Comparison of ENCODE assay signal across 14 mouse cellular contexts in genomic region chr1:132469519-132469918, GRCm38 (mm10). TPM values are rescaled to one million over a fixed set of nuclear protein-coding genes. Genes with fewer than 3 reads are reported as not detected.
DNase-seq lines count a peak whose midpoint lies in the region; ATAC-seq and TF ChIP-seq lines count a peak whose summit lies in the region.
"Had no signal": no experiment of that assay in that cellular context is flagged by ENCODE, and none has a peak within 500 bp of the region (broad histone marks: within the 10 kb centered on the region; RNA-seq: fewer than 3 reads in every experiment).

No protein-coding gene starts in this region.

- H3K36me3 ChIP-seq in heart, embryonic 13.5 days: peaks cover 24% of the 10 kb centered on the region
- H3K36me3 ChIP-seq in heart, embryonic 10.5 days: peaks cover 16% of the 10 kb centered on the region
- no peaks in the 10 kb centered on the region for H3K36me3 ChIP-seq in liver, embryonic 14.5 days (replicated peaks; ENCODE audit: control insufficient read depth, insufficient read depth, low read depth)
- H3K36me3 ChIP-seq: lung, embryonic 15.5 days had no signal

- no peak overlapping the region for H3K4me2 ChIP-seq in heart, embryonic 13.5 days
- no peak overlapping the region for H3K4me2 ChIP-seq in liver, embryonic 14.5 days (ENCODE audit: low read depth)
- H3K4me2 ChIP-seq: kidney, embryonic 15.5 days; lung, embryonic 15.5 days; neural tube, embryonic 12.5 days had no signal

- TF ChIP-seq CTCF in liver, embryonic 14.5 days (IDR thresholded peaks at IDR 0.05; ENCODE audit: low read depth): peak; percentile 25
- TF ChIP-seq CTCF in left cerebral cortex, adult 2 months (IDR thresholded peaks at IDR 0.05): no peak; the same call in none of the 2 replicates

- no peak for TF ChIP-seq EP300 in liver, embryonic 14.5 days (IDR thresholded peaks at IDR 0.05; ENCODE audit: low read depth)

- ATAC-seq in heart, embryonic 13.5 days (ENCODE audit: extremely low read depth, insufficient number of reproducible peaks, low FRiP score, low TSS enrichment): no peak
- no peak for ATAC-seq in liver, embryonic 14.5 days (ENCODE audit: insufficient read depth)
- ATAC-seq in megakaryocyte-erythroid progenitor cell, adult 5-6 weeks (replicated peaks; ENCODE audit: low FRiP score, low TSS enrichment, poor library complexity, severe bottlenecking): 0 out of 2 replicates have a peak, but pooled peaks have one; percentile 13

- H3K9ac ChIP-seq in heart, embryonic 13.5 days: no peak overlapping the region
- H3K9ac ChIP-seq in liver, embryonic 14.5 days (replicated peaks): no peak overlapping the region
- H3K9ac ChIP-seq: kidney, embryonic 15.5 days; lung, embryonic 15.5 days; neural tube, embryonic 12.5 days had no signal

- intact Hi-C loops in left cerebral cortex, adult 2 months (cut with DNase I): no loop called here

- H3K9me3 ChIP-seq in heart, embryonic 13.5 days: no peaks in the 10 kb centered on the region
- no peaks in the 10 kb centered on the region for H3K9me3 ChIP-seq in heart, embryonic 10.5 days
- no peaks in the 10 kb centered on the region for H3K9me3 ChIP-seq in liver, embryonic 14.5 days (ENCODE audit: control insufficient read depth, low read length)
- H3K9me3 ChIP-seq: kidney, embryonic 15.5 days; limb, embryonic 10.5 days; lung, embryonic 15.5 days; neural tube, embryonic 12.5 days had no signal

- DNase-seq in heart, embryonic 10.5 days (ENCODE audit: low spot score): no peak
- no peak for DNase-seq in liver, embryonic 14.5 days (ENCODE audit: low read depth in 3 of 3, low spot score in 3 of 3)
- DNase-seq in liver (no peak), ES-CJ7 (ENCODE audit: low read depth, low spot score) (peak; percentile 83)
- DNase-seq in thymus, postnatal 25 days: no peak
- DNase-seq in left cerebral cortex, adult 2 months (ENCODE audit: extremely low spot score in 1 of 2, low spot score in 2 of 2): no peak
- DNase-seq: midbrain, embryonic 14.5 days; right cerebral cortex, adult 18-20 months had no signal

- H3K27me3 ChIP-seq in heart, embryonic 13.5 days (replicated peaks): no peaks in the 10 kb centered on the region
- no peaks in the 10 kb centered on the region for H3K27me3 ChIP-seq in heart, embryonic 10.5 days (ENCODE audit: insufficient read depth, poor library complexity, severe bottlenecking)
- no peaks in the 10 kb centered on the region for H3K27me3 ChIP-seq in liver, embryonic 14.5 days (ENCODE audit: control insufficient read depth, insufficient read depth, low read length)
- H3K27me3 ChIP-seq: kidney, embryonic 15.5 days; lung, embryonic 15.5 days; neural tube, embryonic 12.5 days had no signal

- WGBS in heart, embryonic 13.5 days: 91% methylated on average over 7 of the region's 7 CpGs
- 93% methylated on average over 7 of the region's 7 CpGs for WGBS in heart, embryonic 10.5 days
- WGBS in liver, embryonic 14.5 days (ENCODE audit: insufficient replicate concordance): 82% methylated on average over 7 of the region's 7 CpGs

- no peak overlapping the region for H3K4me3 ChIP-seq in heart, embryonic 13.5 days
- no peak overlapping the region for H3K4me3 ChIP-seq in heart, embryonic 10.5 days
- no peak overlapping the region for H3K4me3 ChIP-seq in liver, embryonic 14.5 days (ENCODE audit: insufficient read depth in 1 of 2, low read depth in 2 of 2, low read length in 2 of 2)
- H3K4me3 ChIP-seq in left cerebral cortex, adult 2 months: no peak overlapping the region
- H3K4me3 ChIP-seq: kidney, embryonic 15.5 days; limb, embryonic 10.5 days; lung, embryonic 15.5 days; neural tube, embryonic 12.5 days had no signal

- H3K27ac ChIP-seq in heart, embryonic 13.5 days (replicated peaks): peak overlapping the region; percentile 48
- H3K27ac ChIP-seq in heart, embryonic 10.5 days: no peak overlapping the region
- no peak overlapping the region for H3K27ac ChIP-seq in liver, embryonic 14.5 days
- no peak overlapping the region for H3K27ac ChIP-seq in left cerebral cortex, adult 2 months
- H3K27ac ChIP-seq: kidney, embryonic 15.5 days; limb, embryonic 10.5 days; lung, embryonic 15.5 days; neural tube, embryonic 12.5 days had no signal

- H3K4me1 ChIP-seq in heart, embryonic 13.5 days: peaks cover 14% of the 10 kb centered on the region
- peaks cover 11% of the 10 kb centered on the region; the same call in 1 of the 2 replicates for H3K4me1 ChIP-seq in heart, embryonic 10.5 days
- 0 out of 4 replicates have a peak, but pooled peaks cover 0 to 2% of the 10 kb centered on the region in 2 experiments for H3K4me1 ChIP-seq in liver, embryonic 14.5 days (replicated peaks; ENCODE audit: control insufficient read depth in 2 of 2, insufficient read depth in 2 of 2, low read length in 1 of 2)
- H3K4me1 ChIP-seq: limb, embryonic 10.5 days; neural tube, embryonic 12.5 days had no signal

RNA-seq across cellular contexts. Expression of gene Rbbp5, which starts 7.6 kb away (rescaled TPM):
- 24.5 and 27.5 TPM in 2 replicates for polyA plus RNA-seq in heart, embryonic 13.5 days (2015; fragmentation: Nextera tagmentation; extraction: Ambion mirVana)
- polyA plus RNA-seq in heart, embryonic 10.5 days (2016; fragmentation: Nextera tagmentation; extraction: Ambion mirVana): 33.2 and 43.6 TPM in 2 replicates
- 13.0 and 16.3 TPM in 2 replicates for polyA plus RNA-seq in liver, embryonic 14.5 days (2012; rRNA removed)
- 19.9 and 20.0 TPM in 2 replicates for polyA plus RNA-seq in liver, embryonic 14.5 days (2014; fragmentation: Nextera tagmentation; extraction: Ambion mirVana)
- 48.7 and 52.0 TPM in 2 replicates for total RNA-seq in megakaryocyte-erythroid progenitor cell, adult 5-6 weeks (2014; fragmentation: Nextera tagmentation)
- total RNA-seq in megakaryocyte-erythroid progenitor cell, adult 5-6 weeks (2017): 81.3 and 83.9 TPM in 2 replicates
- total RNA-seq in left cerebral cortex, adult 2 months (2021): 10 to 100 TPM; 55.1 to 62.5 TPM

RNA-seq across cellular contexts. Expression of gene Tmem81, which starts 36.5 kb away (rescaled TPM):
- polyA plus RNA-seq in heart, embryonic 13.5 days (2015; fragmentation: Nextera tagmentation; extraction: Ambion mirVana): 0.73 and 0.78 TPM in 2 replicates
- polyA plus RNA-seq in heart, embryonic 10.5 days (2016; fragmentation: Nextera tagmentation; extraction: Ambion mirVana): 1.2 and 1.3 TPM in 2 replicates
- polyA plus RNA-seq in liver, embryonic 14.5 days (2012; rRNA removed): 1.1 and 1.3 TPM in 2 replicates
- 0.66 and 0.88 TPM in 2 replicates for polyA plus RNA-seq in liver, embryonic 14.5 days (2014; fragmentation: Nextera tagmentation; extraction: Ambion mirVana)
- 8.0 and 11.4 TPM in 2 replicates for total RNA-seq in megakaryocyte-erythroid progenitor cell, adult 5-6 weeks (2014; fragmentation: Nextera tagmentation)
- total RNA-seq in megakaryocyte-erythroid progenitor cell, adult 5-6 weeks (2017): 2.3 and 7.4 TPM in 2 replicates
- total RNA-seq in left cerebral cortex, adult 2 months (2021): 1 to 10 TPM; 3.9 to 4.4 TPM

RNA-seq across cellular contexts. Expression of gene Dstyk, which starts 52.2 kb away (rescaled TPM):
- polyA plus RNA-seq in heart, embryonic 13.5 days (2015; fragmentation: Nextera tagmentation; extraction: Ambion mirVana): 8.5 and 9.1 TPM in 2 replicates
- 10.6 and 10.8 TPM in 2 replicates for polyA plus RNA-seq in heart, embryonic 10.5 days (2016; fragmentation: Nextera tagmentation; extraction: Ambion mirVana)
- 3.3 and 4.0 TPM in 2 replicates for polyA plus RNA-seq in liver, embryonic 14.5 days (2012; rRNA removed)
- 3.6 TPM in 2 replicates for polyA plus RNA-seq in liver, embryonic 14.5 days (2014; fragmentation: Nextera tagmentation; extraction: Ambion mirVana)
- total RNA-seq in megakaryocyte-erythroid progenitor cell, adult 5-6 weeks (2014; fragmentation: Nextera tagmentation): 3.8 and 12.1 TPM in 2 replicates
- total RNA-seq in megakaryocyte-erythroid progenitor cell, adult 5-6 weeks (2017): 5.1 and 13.9 TPM in 2 replicates
- 10 to 100 TPM; 44.9 to 45.5 TPM for total RNA-seq in left cerebral cortex, adult 2 months (2021)
